8 mouse cellular contexts compared by ENCODE assay signal in genomic region chr5:117286286-117286685, GRCm38 (mm10). TPM values are rescaled to one million over a fixed set of nuclear protein-coding genes. Genes with fewer than 3 reads are reported as not detected.
DNase-seq lines count a peak whose midpoint lies in the region; ATAC-seq and TF ChIP-seq lines count a peak whose summit lies in the region.

No protein-coding gene starts in this region.

- no peaks in the 10 kb centered on the region for H3K9me3 ChIP-seq in heart, embryonic 10.5 days
- peaks cover 2% of the 10 kb centered on the region for H3K9me3 ChIP-seq in CH12.LX (replicated peaks; ENCODE audit: low read length)
- no peaks in the 10 kb centered on the region; the same call in 1 of the 2 replicates for H3K9me3 ChIP-seq in forebrain, embryonic 16.5 days (ENCODE audit: control insufficient read depth, low read length)
- H3K9me3 ChIP-seq in liver, embryonic 16.5 days (replicated peaks; ENCODE audit: control insufficient read depth, low read length) = no peaks in the 10 kb centered on the region

- H3K4me3 ChIP-seq in heart, embryonic 10.5 days = peak overlapping the region; percentile 89
- peak overlapping the region; percentile 88 to 96 (median 88) for H3K4me3 ChIP-seq in CH12.LX (replicated peaks in 1 of 3; ENCODE audit: low read depth in 2 of 3, low read length in 2 of 3, poor library complexity in 1 of 3)
- H3K4me3 ChIP-seq in forebrain, embryonic 16.5 days (replicated peaks; ENCODE audit: low read length) = peak overlapping the region; percentile 83
- H3K4me3 ChIP-seq in liver, embryonic 16.5 days (ENCODE audit: low read depth, low read length) = peak overlapping the region; percentile 74

- no peak for TF ChIP-seq POLR2A in CH12.LX (IDR thresholded peaks at IDR 0.05; ENCODE audit: low read depth, low read length)

- in situ Hi-C loops in CH12.LX (cut with MboI; ENCODE audit: low pct_ligation_motif_present, low pct_unique_long_range_greater_than_20kb, low sequenced_read_pairs) = loop anchor here (10.0 kb wide), 1 partner anchor 171 kb away; the partner anchor contains the start of gene Suds3

- peaks cover 31% of the 10 kb centered on the region for H3K4me1 ChIP-seq in heart, embryonic 10.5 days
- peaks cover 5 to 21% of the 10 kb centered on the region in 2 experiments for H3K4me1 ChIP-seq in CH12.LX (ENCODE audit: control insufficient read depth in 1 of 2, insufficient read depth in 2 of 2)
- H3K4me1 ChIP-seq in forebrain, embryonic 16.5 days (replicated peaks; ENCODE audit: control insufficient read depth, insufficient read depth, low read length) = peaks cover 32% of the 10 kb centered on the region
- H3K4me1 ChIP-seq in liver, embryonic 16.5 days (ENCODE audit: control insufficient read depth, low read depth, low read length) = peaks cover 22% of the 10 kb centered on the region

- no peak for DNase-seq in heart, embryonic 10.5 days (ENCODE audit: low spot score)
- no peak for DNase-seq in heart, adult 9 months (ENCODE audit: low spot score in 2 of 2)
- DNase-seq in CH12.LX (ENCODE audit: extremely low read depth) = no peak
- no peak for DNase-seq in cerebellum, postnatal 4 days (ENCODE audit: low spot score in 2 of 2)
- DNase-seq in embryo, embryonic 9.5 days (ENCODE audit: extremely low spot score) = no peak
- no peak for DNase-seq in thymus, postnatal 10 days (ENCODE audit: low spot score in 2 of 2)

- ATAC-seq in forebrain, embryonic 16.5 days = no peak
- ATAC-seq in liver, embryonic 16.5 days (ENCODE audit: low read depth) = no peak

- H3K27ac ChIP-seq in heart, embryonic 10.5 days = peak overlapping the region; percentile 90
- H3K27ac ChIP-seq in CH12.LX (ENCODE audit: insufficient read depth, low read depth) = no peak overlapping the region
- no peak overlapping the region for H3K27ac ChIP-seq in forebrain, embryonic 16.5 days (ENCODE audit: low read length)
- H3K27ac ChIP-seq in liver, embryonic 16.5 days (ENCODE audit: low read length) = no peak overlapping the region

- peaks cover 22% of the 10 kb centered on the region for H3K79me2 ChIP-seq in CH12.LX (replicated peaks; ENCODE audit: control insufficient read depth, extremely low read depth, insufficient read depth, poor library complexity, severe bottlenecking)

- no peak for TF ChIP-seq CTCF in CH12.LX (conservative IDR thresholded peaks at IDR 0.05 in 1 of 2, IDR thresholded peaks at IDR 0.05 in 1 of 2; ENCODE audit: low read depth in 2 of 2, low read length in 2 of 2)

- H3K9ac ChIP-seq in CH12.LX (ENCODE audit: insufficient read depth, low read depth) = peak overlapping the region; percentile 88
- peak overlapping the region; percentile 82 for H3K9ac ChIP-seq in forebrain, embryonic 16.5 days (replicated peaks; ENCODE audit: low read depth, low read length)
- H3K9ac ChIP-seq in liver, embryonic 16.5 days (ENCODE audit: low read depth, low read length) = peak overlapping the region; percentile 70; the same call in 1 of the 2 replicates

- no peak for TF ChIP-seq EP300 in CH12.LX (IDR thresholded peaks at IDR 0.05; ENCODE audit: low read length)

- H3K4me2 ChIP-seq in CH12.LX (ENCODE audit: insufficient read depth, low read depth, poor library complexity, severe bottlenecking) = peak overlapping the region; percentile 93
- H3K4me2 ChIP-seq in forebrain, embryonic 16.5 days (ENCODE audit: low read length) = peak overlapping the region; percentile 74
- H3K4me2 ChIP-seq in liver, embryonic 16.5 days (ENCODE audit: low read depth, low read length) = peak overlapping the region; percentile 92

- WGBS in heart, embryonic 10.5 days = 47% methylated on average over 3 of the region's 3 CpGs
- WGBS in forebrain, embryonic 16.5 days = 41% methylated on average over 3 of the region's 3 CpGs
- 39% methylated on average over 3 of the region's 3 CpGs for WGBS in liver, embryonic 16.5 days (ENCODE audit: insufficient replicate concordance)

- peaks cover 42% of the 10 kb centered on the region for H3K36me3 ChIP-seq in heart, embryonic 10.5 days
- peaks cover 34 to 39% of the 10 kb centered on the region in 2 experiments for H3K36me3 ChIP-seq in CH12.LX (replicated peaks in 1 of 2; ENCODE audit: control insufficient read depth in 1 of 2, insufficient read depth in 1 of 2, low read length in 1 of 2)
- peaks cover 7% of the 10 kb centered on the region; the same call in 1 of the 2 replicates for H3K36me3 ChIP-seq in forebrain, embryonic 16.5 days (ENCODE audit: control insufficient read depth, insufficient read depth)
- peaks cover 2% of the 10 kb centered on the region; the same call in 1 of the 2 replicates for H3K36me3 ChIP-seq in liver, embryonic 16.5 days (ENCODE audit: control insufficient read depth, insufficient read depth)

- no peak for TF ChIP-seq RAD21 in CH12.LX (IDR thresholded peaks at IDR 0.05; ENCODE audit: low read depth, low read length)

- dilution Hi-C loops in CH12.LX (cut with MboI; ENCODE audit: extremely low pct_ligation_motif_present, extremely low pct_unique_long_range_greater_than_20kb, low sequenced_read_pairs) = no loop called here

- no peaks in the 10 kb centered on the region for H3K27me3 ChIP-seq in heart, embryonic 10.5 days (ENCODE audit: insufficient read depth, poor library complexity, severe bottlenecking)
- peaks cover 4% of the 10 kb centered on the region for H3K27me3 ChIP-seq in CH12.LX (replicated peaks)
- no peaks in the 10 kb centered on the region for H3K27me3 ChIP-seq in forebrain, embryonic 16.5 days (replicated peaks; ENCODE audit: control insufficient read depth, insufficient read depth, low read length)
- no peaks in the 10 kb centered on the region for H3K27me3 ChIP-seq in liver, embryonic 16.5 days (ENCODE audit: control insufficient read depth, insufficient read depth, low read depth, low read length)

TF ChIP-seq in CH12.LX, 34 proteins besides CTCF, POLR2A, EP300 and RAD21:
- TF ChIP-seq UBTF (IDR thresholded peaks at IDR 0.05; ENCODE audit: low read depth, low read length) (no peak), SIN3A (IDR thresholded peaks at IDR 0.05; ENCODE audit: low read length) (no peak), HCFC1 (IDR thresholded peaks at IDR 0.05; ENCODE audit: low read depth, low read length) (no peak), CHD2 (IDR thresholded peaks at IDR 0.05; ENCODE audit: low read length) (no peak), ZC3H11A (IDR thresholded peaks at IDR 0.05; ENCODE audit: low read depth, low read length) (no peak), MAZ (IDR thresholded peaks at IDR 0.05; ENCODE audit: low read depth, low read length) (no peak), ZKSCAN1 (IDR thresholded peaks at IDR 0.05; ENCODE audit: borderline replicate concordance, low read depth, low read length) (no peak), NELFE (IDR thresholded peaks at IDR 0.05; ENCODE audit: low read depth, low read length) (no peak), E2F4 (IDR thresholded peaks at IDR 0.05; ENCODE audit: insufficient replicate concordance, low read depth, low read length) (no peak), GABPA (IDR thresholded peaks at IDR 0.05; ENCODE audit: insufficient replicate concordance, low read depth, low read length) (no peak), SMC3 (IDR thresholded peaks at IDR 0.05; ENCODE audit: low read depth, low read length) (no peak), MXI1 (IDR thresholded peaks at IDR 0.05; ENCODE audit: low read depth, low read length) (no peak)

RNA-seq across cellular contexts. Expression of gene Pebp1, which starts 1.1 kb away (rescaled TPM):
- polyA plus RNA-seq in heart, embryonic 10.5 days (2016; fragmentation: Nextera tagmentation; extraction: Ambion mirVana) = 614 and 687 TPM in 2 replicates
- total RNA-seq in CH12.LX (2012; rRNA removed) = 584 and 585 TPM in 2 replicates
- 677 and 710 TPM in 2 replicates for total RNA-seq in CH12.LX (2014; rRNA removed)
- polyA plus RNA-seq in CH12.LX (2012; ENCODE audit: insufficient read length, low read depth) = 393 and 456 TPM in 2 replicates
- polyA plus RNA-seq in forebrain, embryonic 16.5 days (2015; fragmentation: Nextera tagmentation; extraction: Ambion mirVana) = 1,113 and 1,180 TPM in 2 replicates
- polyA plus RNA-seq in liver, embryonic 16.5 days (2015; fragmentation: Nextera tagmentation; extraction: Ambion mirVana) = 174 and 183 TPM in 2 replicates

RNA-seq across cellular contexts. Expression of gene Vsig10, which starts 32.6 kb away (rescaled TPM):
- 5.4 and 5.8 TPM in 2 replicates for polyA plus RNA-seq in heart, embryonic 10.5 days (2016; fragmentation: Nextera tagmentation; extraction: Ambion mirVana)
- 3.1 and 4.7 TPM in 2 replicates for total RNA-seq in CH12.LX (2012; rRNA removed)
- total RNA-seq in CH12.LX (2014; rRNA removed) = 2.1 and 2.4 TPM in 2 replicates
- 3.5 and 3.9 TPM in 2 replicates for polyA plus RNA-seq in CH12.LX (2012; ENCODE audit: insufficient read length, low read depth)
- 1.5 and 2.1 TPM in 2 replicates for polyA plus RNA-seq in forebrain, embryonic 16.5 days (2015; fragmentation: Nextera tagmentation; extraction: Ambion mirVana)
- polyA plus RNA-seq in liver, embryonic 16.5 days (2015; fragmentation: Nextera tagmentation; extraction: Ambion mirVana) = 1.5 and 1.8 TPM in 2 replicates
